Mouse (Mus musculus) hindbrain, postnatal 0 days (tissue): ENCODE measurements around the gene Snx9. TPM values are rescaled to one million over a fixed set of nuclear protein-coding genes. Genes with fewer than 3 reads are reported as not detected.
A peak's percentile ranks its signal among the peaks of the same experiment; 100 is the strongest.

Experiments
- ATAC-seq: fragments of 200-750 bp; cut with Nextera tagmentation; 2 replicates; pipeline ENCODE4 v1.8.0; 2017; ENCODE audit warnings: mild to moderate bottlenecking, moderate TSS enrichment, moderate library complexity
- DNase-seq: peaks from one replicate; pipeline ENCODE4 v3.0.0-alpha.2; 2015; ENCODE audit warnings: low spot score
- H3K27ac ChIP-seq: fragments of 300-500 bp; sonication (generic); 2 replicates; pipeline ENCODE4 v1.5.1; 2014; ENCODE audit warnings: mild to moderate bottlenecking
- H3K27me3 ChIP-seq: fragments of 300-500 bp; sonication (generic); 2 replicates; pipeline ENCODE4 v1.6.1; 2014; ENCODE audit warnings: low read length, mixed read lengths; ENCODE audit not compliant: insufficient read depth
- H3K36me3 ChIP-seq: fragments of 300-500 bp; sonication (generic); 2 replicates; pipeline ENCODE4 v1.6.1; 2014; ENCODE audit warnings: low read length, mixed read lengths; ENCODE audit not compliant: insufficient read depth
- H3K4me1 ChIP-seq: fragments of 300-500 bp; sonication (generic); 2 replicates; pipeline ENCODE4 v1.6.1; 2014; ENCODE audit warnings: antibody characterized with exemption, low read length, mixed read lengths; ENCODE audit not compliant: insufficient read depth
- H3K4me2 ChIP-seq: fragments of 300-500 bp; sonication (generic); 2 replicates; pipeline ENCODE4 v1.6.1; 2014; ENCODE audit warnings: low read depth, mild to moderate bottlenecking, low read length, moderate library complexity, mixed read lengths
- H3K4me3 ChIP-seq: fragments of 300-500 bp; sonication (generic); 2 replicates; pipeline ENCODE4 v1.5.1; 2014; ENCODE audit warnings: low read length
- H3K9ac ChIP-seq: fragments of 300-500 bp; sonication (generic); replicated peaks from 2 replicates; pipeline ENCODE4 v1.6.1; 2014; ENCODE audit warnings: mild to moderate bottlenecking, low read length, moderate library complexity, mixed read lengths
- H3K9me3 ChIP-seq: fragments of 300-500 bp; sonication (generic); 2 replicates; pipeline ENCODE4 v1.6.1; 2016; ENCODE audit warnings: low read length, mixed read lengths
- CTCF ChIP-seq: IDR thresholded peaks from 2 replicates; pipeline ENCODE4 v1.5.1; 2016; ENCODE audit warnings: antibody characterized with exemption, control low read depth, low read depth
- WGBS: fragments of 180-500 bp; shearing (Covaris S2); extraction: QIAGEN DNeasy Blood & Tissue Kit; methylation state at CpG from one replicate; pipeline ENCODE4 v1.1.7; 2014; 5-methylcytosine and 5-hydroxymethylcytosine counted together
- polyA plus RNA-seq: library from polyadenylated mRNA; unstranded; fragments of >200 nt; fragmentation: Nextera tagmentation; extraction: Ambion mirVana; gene quantifications from 2 replicates; pipeline ENCODE4 v1.2.1, GENCODE M21; 2015
- total RNA-seq: library from RNA; depleted of rRNA; stranded (reverse); fragments of >200 nt; gene quantifications from 2 replicates; pipeline ENCODE4 v1.2.3, GENCODE M21; 2014

Snx9 gene
- total and polyA plus RNA-seq, 2 experiments from 2014 or later: 7.0 to 12.5 TPM

DNA sequence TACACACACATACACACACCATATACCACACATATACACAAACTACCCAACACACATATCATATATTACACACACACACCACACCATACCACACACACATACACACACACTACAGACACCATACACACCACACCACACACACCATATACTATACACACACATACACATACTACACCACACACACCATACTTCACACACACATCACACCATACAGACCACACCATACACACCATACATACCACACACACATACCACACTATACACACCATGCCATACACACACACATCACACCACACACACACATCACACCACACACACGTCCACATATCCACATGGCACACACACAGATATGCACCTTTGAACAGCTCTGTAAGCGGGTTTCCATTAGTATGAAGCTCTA, 34.3 kb upstream of the Snx9 start:
- 87% methylated on average over 2 of the region's 2 CpGs for WGBS
- Histone ChIP-seq H3K4me1 (no peaks in the 10 kb centered on the region), H3K27ac (no peak overlapping the region), H3K4me3 (no peak overlapping the region), H3K9me3 (no peaks in the 10 kb centered on the region), H3K36me3 (no peaks in the 10 kb centered on the region), H3K27me3 (no peaks in the 10 kb centered on the region), H3K4me2 (no peak overlapping the region), H3K9ac (no peak overlapping the region)
- no peak for TF ChIP-seq CTCF
- ATAC-seq (no peak), DNase-seq (no peak)

DNA sequence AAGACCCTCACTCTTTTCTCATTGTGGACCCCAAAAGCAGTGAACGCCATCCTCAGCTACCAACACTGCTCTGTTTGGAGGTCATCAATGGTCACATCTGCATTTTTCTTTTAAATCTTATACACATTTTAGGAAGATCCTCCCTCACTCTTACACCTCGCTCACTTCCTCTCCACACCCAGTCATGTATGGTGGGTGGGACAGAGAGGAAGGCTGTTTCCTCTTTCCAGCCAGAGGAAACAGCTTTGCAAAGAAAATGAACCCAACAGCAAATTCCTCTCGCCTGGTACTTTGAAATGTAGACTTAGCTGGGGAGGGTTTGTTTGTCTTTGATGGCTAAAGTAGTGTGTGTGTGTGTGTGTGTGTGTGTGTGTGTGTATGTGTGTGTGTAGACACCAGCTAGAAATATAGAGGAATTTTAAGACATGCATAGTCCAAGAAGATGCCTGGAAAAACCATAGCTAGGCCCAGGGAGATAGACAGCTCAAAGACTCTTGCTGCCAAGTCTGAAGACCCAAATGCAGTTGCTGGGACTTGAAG, 33.2 kb upstream of the Snx9 start:
- no peak overlapping the region for H3K4me3 ChIP-seq
- WGBS: 80% methylated on average over 3 of the region's 3 CpGs
- no peak overlapping the region for H3K4me2 ChIP-seq
- H3K4me1 ChIP-seq: no peaks in the 10 kb centered on the region
- ATAC-seq: no peak
- no peak overlapping the region for H3K9ac ChIP-seq
- no peaks in the 10 kb centered on the region for H3K36me3 ChIP-seq
- DNase-seq: no peak
- TF ChIP-seq CTCF: no peak
- no peaks in the 10 kb centered on the region for H3K9me3 ChIP-seq
- H3K27me3 ChIP-seq: no peaks in the 10 kb centered on the region
- H3K27ac ChIP-seq: no peak overlapping the region

DNA sequence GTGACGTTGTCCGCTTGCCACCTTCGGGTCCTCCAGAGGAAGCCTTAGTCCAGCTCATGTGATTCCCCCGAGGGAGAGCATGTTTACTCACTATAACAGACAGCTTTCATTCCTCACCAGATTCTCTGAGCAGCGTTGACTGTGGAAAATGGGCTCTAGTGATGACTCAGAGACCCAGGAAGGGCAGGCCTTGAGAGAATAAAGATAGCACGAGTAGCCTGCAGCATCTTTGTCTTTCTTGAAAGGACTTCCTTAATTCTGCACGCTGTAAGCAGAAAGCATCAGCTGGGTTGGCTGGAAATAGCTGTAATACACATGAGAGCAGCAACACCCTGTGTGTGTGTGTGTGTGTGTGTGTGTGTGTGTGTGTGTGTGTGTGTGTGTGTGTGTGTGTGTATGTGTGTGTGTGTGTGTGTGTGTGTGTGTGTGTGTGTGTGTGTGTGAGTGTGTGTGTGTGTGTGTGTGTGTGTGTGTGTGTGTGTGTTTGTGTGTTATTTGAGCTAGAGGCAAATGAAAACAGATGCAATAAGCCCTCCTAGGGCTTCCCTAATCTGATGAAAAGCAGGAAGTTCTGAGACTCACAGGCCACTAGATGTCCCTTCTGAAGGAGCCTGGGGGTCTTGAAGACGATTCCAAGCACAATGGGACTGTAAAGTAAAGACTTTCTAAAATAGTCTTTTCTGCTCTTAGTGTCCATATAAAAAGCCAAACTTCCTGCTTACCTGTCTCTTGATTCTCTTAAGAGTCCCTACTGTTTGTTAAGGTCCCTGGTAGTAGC, 27.1 kb upstream of the Snx9 start:
- no peaks in the 10 kb centered on the region for H3K9me3 ChIP-seq
- no peaks in the 10 kb centered on the region for H3K4me1 ChIP-seq
- ATAC-seq (no peak), DNase-seq (peak; percentile 8)
- WGBS: 62% methylated on average over 8 of the region's 8 CpGs
- TF ChIP-seq CTCF: no peak
- no peaks in the 10 kb centered on the region for H3K36me3 ChIP-seq
- H3K27ac ChIP-seq: no peak overlapping the region
- H3K27me3 ChIP-seq: no peaks in the 10 kb centered on the region
- H3K9ac ChIP-seq: no peak overlapping the region
- H3K4me3 ChIP-seq: no peak overlapping the region
- H3K4me2 ChIP-seq: no peak overlapping the region

DNA sequence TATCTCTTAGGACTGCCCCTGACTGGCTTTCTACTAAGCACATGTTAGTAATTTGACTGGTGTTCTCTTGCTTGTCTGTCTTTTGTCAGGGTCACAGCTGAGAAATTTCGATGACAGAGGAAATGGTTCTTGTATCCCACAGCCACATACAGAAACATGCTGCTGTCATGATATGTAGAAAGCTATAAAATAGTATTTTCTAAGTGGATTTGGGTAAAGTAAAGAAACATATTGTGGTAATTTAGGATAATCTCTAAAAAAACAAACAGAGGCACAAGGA, 26.5 kb upstream of the Snx9 start:
- DNase-seq (no peak), ATAC-seq (no peak)
- Histone ChIP-seq H3K27me3 (no peaks in the 10 kb centered on the region), H3K4me1 (no peaks in the 10 kb centered on the region), H3K4me3 (no peak overlapping the region), H3K9me3 (no peaks in the 10 kb centered on the region), H3K4me2 (no peak overlapping the region), H3K9ac (no peak overlapping the region), H3K27ac (no peak overlapping the region), H3K36me3 (no peaks in the 10 kb centered on the region)
- no peak for TF ChIP-seq CTCF
- WGBS: 68% methylated on average over 1 of the region's 1 CpGs

DNA sequence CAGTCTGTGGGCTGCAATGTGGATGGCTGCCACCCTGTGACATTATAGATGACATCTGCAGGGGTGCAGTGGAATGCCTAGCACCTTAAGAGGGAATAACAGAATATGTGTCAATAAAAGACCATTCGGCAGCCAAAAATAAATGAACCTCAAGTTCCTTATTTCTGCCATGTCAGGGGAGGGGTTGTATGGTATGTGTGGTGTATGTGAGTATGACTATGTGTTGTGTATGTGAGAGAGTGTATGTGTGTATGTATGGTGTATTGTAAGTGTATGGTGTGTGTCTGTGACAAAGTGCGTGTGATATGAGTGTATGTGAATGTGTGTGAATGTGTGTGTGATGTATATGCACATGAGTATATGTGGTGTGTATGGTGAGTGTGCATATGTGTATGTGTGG, 23.3 kb upstream of the Snx9 start:
- Histone ChIP-seq H3K27me3 (no peaks in the 10 kb centered on the region), H3K4me3 (no peak overlapping the region), H3K9ac (no peak overlapping the region), H3K4me2 (no peak overlapping the region), H3K9me3 (no peaks in the 10 kb centered on the region), H3K4me1 (no peaks in the 10 kb centered on the region), H3K36me3 (no peaks in the 10 kb centered on the region), H3K27ac (no peak overlapping the region)
- no peak for ATAC-seq
- WGBS: 99% methylated on average over 2 of the region's 2 CpGs
- DNase-seq: no peak
- no peak for TF ChIP-seq CTCF

DNA sequence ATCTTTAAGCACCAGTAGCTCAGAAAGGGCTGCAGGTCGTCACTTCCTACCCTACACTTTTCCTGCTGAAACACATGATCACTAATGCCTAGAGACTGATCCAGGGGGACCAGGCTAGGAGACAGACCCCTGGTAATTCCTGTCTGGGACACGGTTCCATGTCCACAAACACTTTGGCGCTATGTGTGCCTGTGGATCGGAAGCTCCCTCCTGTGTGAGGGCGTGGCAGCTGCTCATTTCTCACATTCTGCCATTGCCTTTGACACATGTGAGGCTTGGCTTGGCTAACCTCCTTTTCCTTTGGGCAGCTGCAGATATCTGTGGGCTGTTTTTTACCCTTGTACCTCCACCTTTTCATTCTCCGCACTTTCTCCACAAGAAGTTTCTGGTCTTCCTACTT, 22.0 kb upstream of the Snx9 start:
- H3K9me3 ChIP-seq: no peaks in the 10 kb centered on the region
- no peaks in the 10 kb centered on the region for H3K27me3 ChIP-seq
- TF ChIP-seq CTCF: no peak
- no peak overlapping the region for H3K4me2 ChIP-seq
- ATAC-seq (no peak), DNase-seq (no peak)
- H3K4me1 ChIP-seq: no peaks in the 10 kb centered on the region
- no peak overlapping the region for H3K4me3 ChIP-seq
- WGBS: 60% methylated on average over 6 of the region's 6 CpGs
- H3K27ac ChIP-seq: no peak overlapping the region
- H3K9ac ChIP-seq: no peak overlapping the region
- no peaks in the 10 kb centered on the region for H3K36me3 ChIP-seq

DNA sequence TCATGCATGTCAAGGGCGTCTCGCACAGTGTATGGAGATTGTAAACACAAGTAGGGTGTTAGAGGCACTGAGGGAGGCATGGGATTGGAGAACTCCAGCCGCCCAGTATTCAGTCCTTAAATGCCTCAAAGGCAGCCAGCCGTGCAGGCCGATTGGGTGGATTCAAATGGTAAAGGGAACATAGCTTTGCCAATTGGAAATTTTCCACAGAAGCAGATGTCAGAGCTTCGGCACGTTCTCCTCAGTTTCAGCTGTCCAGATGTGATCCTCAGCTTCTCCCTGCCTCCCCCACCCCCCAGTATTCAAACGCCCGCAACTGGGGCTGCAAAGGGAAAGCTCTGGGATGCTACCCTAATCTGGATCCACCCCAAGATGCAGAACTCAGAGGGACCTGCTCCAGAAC, 21.3 kb upstream of the Snx9 start:
- no peak for ATAC-seq
- no peaks in the 10 kb centered on the region for H3K36me3 ChIP-seq

More for the DNA sequence above, 21.3 kb upstream of the Snx9 start:
- no peak overlapping the region for H3K9ac ChIP-seq
- H3K4me2 ChIP-seq: no peak overlapping the region
- H3K27ac ChIP-seq: no peak overlapping the region
- no peak overlapping the region for H3K4me3 ChIP-seq
- no peaks in the 10 kb centered on the region for H3K9me3 ChIP-seq
- no peak for TF ChIP-seq CTCF
- 21% methylated on average over 9 of the region's 9 CpGs for WGBS
- H3K4me1 ChIP-seq: no peaks in the 10 kb centered on the region
- H3K27me3 ChIP-seq: no peaks in the 10 kb centered on the region
- peak; percentile 8 for DNase-seq
